Mouse (Mus musculus): ENCODE data around the gene Marcksl1.

The Marcksl1 gene

DNA sequence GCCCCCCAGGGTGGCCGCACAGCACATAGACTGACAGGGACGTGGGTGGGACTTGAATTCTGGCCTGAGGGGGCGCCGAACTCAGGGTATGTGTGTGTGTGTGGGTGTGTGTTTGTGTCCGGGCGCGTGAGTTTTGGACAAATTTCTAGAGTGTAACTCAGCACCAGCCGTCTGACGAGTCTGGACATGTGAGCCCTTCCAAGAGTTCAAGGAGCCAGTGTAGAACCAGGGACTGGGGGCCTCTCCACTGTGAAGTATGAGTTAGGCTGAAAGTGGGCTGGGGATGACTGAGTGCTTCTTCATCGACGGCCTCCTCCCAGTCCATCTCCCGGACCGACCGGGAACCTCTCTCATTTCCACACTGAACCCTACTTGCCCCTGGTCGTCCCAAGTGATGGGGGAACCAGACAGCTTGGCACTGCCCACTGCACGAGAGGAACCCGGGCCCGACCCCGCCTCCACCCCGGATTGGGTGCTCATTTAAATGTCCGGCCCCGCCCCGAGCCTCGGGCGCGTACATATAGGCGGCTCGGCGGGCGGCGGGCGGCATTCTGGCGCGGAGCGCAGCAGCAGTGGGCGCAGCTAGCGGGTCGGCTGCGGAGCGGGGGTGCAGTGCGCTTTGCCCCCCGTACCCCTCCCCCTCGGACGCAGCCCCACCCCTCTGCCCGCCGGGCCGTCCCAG, at the start of gene Marcksl1:
TSS of gene Marcksl1 (plus strand) at position 496 of the 682 bp plus-strand sequence.
- peak; percentile 78 for DNase-seq (ENCODE audit: low spot score)

DNA sequence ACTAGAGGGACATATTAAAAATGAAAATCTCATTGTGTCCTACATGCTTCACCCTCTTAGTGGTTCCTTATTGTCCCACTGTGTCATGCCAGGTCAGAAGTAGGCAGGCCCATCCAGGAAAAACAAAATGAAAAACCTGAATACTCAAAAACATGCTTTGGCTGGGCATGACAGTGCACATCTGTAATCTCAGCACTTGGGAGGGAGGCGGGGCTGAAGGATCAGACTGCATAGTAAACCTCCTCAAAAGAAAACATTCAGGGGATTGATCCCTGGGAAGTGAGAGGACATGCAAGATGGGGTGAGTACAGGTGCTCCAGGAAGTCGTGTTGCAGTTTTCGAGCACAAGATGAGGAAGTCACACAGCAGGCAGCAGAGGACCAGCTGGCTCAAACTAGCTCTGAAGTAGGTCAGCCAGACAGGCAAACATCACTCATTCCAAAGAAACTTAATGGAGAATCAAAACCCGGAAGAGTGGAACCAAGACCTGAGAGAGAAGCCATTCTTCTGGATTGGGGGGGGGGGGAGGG, 49.0 kb upstream of the Marcksl1 start:
- DNase-seq (ENCODE audit: low spot score) = no peak

DNA sequence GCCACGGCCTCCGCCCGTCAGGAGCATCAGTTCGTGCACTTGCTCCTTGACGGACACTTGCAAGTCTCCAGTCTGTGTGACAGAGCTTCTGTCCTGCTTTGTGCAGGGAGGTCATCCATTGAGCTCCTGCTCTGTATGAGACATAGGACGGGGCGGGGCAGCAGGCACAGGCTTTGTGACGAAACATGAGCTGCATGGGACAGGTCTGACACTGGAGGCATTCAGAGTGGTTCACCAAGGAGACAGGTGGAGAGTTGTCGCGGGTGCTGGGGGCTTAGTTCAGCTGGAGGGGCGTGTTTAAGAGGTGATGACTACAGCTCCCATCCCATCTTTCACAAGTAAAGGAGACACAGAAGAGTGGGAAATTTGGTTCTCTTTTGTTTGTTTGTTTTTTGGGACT, 37.3 kb upstream of the Marcksl1 start:
- no peak for DNase-seq (ENCODE audit: low spot score)

DNA sequence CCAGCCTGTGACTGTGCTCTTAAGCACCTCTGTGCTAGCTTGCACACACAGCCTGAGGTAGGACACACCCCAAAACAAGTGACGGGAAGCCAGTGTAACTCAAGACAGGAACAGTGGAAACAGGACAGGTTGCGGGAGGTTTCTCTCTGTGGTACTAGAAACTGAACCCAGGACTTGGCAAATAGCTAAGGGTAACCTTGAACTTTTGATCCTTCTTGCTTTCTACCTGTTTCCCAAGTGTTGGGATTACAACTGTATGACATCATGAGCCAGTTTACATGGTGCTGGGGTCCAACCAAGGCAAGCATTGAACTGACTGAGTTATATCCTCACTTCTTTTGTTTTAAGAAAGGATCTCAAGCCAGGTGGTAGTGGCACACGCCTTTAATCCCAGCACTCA, 33.5 kb upstream of the Marcksl1 start:
- DNase-seq (ENCODE audit: low spot score) = no peak

DNA sequence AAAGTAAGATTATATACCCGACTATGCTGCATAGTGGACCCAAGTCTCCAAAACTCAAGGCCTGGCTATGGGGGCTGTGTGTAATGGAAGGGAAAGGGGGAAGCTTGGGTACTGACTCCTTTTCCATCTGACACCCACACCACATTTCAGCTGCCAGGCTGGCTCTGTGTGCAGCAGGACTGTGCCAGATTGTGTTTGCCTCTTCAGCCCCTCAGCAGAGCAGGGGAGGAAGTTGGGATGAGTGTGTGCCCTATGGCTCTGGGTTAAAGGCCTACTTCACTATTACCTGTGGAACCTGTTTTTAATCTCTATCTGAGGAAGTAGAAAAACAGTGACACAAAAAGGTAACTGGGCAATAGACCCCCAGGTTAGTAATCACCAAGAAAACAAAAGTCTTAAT, 32.3 kb upstream of the Marcksl1 start:
- DNase-seq (ENCODE audit: low spot score) = no peak

DNA sequence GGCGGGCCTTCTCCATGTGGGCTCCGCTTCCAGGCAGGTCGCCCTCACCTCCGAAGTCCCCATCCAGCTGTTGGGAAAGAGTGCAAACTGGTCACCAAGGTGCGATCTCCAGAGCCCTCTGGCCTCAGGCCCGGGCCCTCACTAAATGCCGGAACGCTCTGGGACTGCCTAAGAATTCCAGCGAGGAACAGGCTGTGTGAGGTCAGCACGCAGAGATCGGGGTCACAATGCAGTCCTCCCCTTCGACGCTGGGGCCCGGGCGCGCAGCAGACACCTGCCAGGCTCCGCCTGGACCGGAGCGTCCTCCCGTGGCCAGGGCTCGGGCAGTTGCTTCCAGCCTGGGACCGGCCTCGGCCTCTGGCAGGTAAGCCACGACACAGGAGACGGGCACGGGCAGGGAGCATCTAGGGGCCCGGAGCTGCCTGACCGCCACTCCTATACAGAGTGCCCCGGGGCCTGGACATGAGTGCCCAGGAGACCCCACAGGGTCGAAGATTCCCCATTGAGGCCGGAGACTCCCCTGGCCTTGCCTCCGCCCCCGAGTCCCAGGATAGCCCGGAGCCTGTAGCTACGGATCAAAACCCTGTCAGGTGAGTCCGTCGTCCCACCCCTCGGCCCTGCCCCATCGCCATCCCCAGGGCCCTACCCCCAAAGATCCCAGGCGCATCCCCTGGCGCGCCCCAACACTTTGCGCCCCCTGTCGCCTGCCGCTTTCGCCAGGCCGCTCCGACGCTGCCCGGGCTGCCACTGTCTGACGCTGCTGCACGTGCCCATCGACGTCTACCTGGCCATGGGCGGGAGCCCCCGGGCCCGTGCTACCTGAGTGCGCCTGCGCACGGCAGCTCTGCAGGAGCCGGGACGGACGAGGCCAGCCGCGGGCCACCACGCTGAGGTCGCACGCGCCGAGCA, 22.2 kb upstream of the Marcksl1 start, which contains the start of the genes Tssk3 and Fam229a:
TSS of gene Tssk3 (minus strand) at position 51 of the 909 bp plus-strand sequence.
TSS of gene Fam229a (plus strand) at position 219 of the 909 bp plus-strand sequence.
- peak; percentile 37 for DNase-seq (ENCODE audit: low spot score)

DNA sequence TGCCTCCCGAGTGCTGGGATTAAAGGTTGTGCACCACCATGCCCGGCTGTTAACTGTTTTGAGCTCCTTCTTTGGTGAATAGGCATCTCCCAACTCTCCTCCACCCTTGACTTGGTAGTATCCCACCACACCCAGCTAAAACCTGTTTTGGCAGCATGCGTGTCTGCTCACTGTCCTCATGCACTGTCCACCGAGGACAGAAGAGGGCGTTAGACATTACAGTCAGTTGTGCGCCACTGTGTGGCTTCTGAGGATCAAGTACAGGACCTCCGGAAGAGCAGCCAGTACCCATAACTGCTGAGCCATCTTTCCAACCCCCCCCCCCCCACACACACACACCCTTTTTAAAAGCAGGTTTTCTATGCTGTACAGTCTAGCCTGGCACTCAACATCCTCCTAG, 18.7 kb upstream of the Marcksl1 start:
- no peak for DNase-seq (ENCODE audit: low spot score)

DNA sequence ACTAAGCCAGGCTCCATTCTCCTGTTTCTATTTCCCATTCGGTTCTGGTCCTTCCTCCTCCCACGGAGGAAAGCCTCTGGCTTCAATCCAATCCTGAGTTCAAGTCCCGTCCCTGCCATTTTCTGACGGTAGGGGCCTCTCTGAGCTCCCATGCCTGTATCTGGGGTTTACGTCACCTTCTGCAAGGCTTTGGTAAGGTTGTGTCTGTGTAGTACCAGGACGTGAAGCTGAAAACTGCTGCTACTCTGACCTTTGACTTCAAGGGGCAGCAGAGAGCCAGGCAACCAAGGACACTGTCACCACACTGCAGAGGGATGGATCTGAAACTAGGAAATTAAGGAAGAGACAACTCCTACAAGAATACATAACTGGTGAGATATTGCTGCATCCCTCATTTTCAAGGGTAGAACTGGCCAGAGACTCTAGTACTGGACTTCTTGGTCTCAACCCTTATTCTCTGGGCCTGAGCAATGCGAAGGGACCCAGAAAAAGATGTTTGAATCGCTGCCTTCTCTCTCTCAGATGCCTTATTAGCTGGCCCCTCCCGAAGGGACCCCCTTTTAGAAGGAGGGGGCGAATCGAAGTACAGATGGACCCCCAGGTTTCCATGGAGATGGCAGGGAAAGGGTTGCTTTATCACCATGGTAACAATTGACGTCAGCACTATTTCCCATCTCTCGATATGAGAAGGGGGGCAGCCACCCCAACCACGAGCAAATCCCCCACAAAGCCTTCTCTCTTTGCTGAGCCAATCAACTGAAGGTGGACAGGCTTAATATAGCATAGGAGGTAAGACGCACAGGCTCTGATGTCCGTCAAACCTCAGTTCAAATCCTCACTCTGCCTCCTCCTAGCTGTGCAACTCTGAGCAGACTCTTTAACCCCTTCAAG, 17.5 kb upstream of the Marcksl1 start:
- no peak for DNase-seq (ENCODE audit: low spot score)

DNA sequence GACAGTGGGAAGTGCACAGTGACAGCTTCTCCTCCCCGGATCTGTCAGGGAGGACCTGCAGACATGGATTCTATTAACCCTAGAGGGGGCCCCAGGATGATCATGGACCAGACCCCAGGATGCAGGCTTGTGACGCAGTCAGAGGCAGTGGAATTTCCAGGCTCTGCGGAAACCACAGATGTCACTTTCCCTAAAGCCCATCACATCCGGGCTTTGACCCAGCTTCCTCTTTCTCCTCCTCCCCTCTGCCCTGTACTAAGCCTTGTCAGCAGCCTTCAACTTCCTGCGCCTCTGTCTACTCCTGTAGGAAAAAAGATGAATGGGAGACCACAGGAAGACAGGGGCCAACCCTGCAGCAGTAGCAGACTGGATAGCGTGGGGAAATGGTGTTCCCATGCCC, 16.8 kb upstream of the Marcksl1 start:
- no peak for DNase-seq (ENCODE audit: low spot score)

DNA sequence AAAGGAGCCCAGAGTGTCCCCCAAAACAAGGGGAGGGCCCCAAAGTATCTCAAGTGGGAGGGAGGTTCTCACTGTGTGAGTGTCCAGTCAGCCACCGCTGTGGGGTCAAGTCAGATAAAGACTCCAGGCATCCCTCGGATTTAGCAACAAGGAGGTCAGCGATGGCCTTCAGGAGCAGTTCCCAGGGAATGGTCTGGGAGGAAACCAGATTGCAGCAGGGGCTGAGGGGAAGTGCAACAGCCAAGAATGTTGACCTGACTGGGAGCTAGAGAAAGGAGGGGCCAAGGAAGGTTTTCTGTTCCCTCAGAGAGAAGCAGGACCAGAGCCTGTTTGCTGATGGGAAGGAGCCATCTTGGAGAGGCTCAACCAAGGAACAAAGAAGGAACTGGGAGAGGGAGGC, 14.4 kb upstream of the Marcksl1 start:
- no peak for DNase-seq (ENCODE audit: low spot score)

DNA sequence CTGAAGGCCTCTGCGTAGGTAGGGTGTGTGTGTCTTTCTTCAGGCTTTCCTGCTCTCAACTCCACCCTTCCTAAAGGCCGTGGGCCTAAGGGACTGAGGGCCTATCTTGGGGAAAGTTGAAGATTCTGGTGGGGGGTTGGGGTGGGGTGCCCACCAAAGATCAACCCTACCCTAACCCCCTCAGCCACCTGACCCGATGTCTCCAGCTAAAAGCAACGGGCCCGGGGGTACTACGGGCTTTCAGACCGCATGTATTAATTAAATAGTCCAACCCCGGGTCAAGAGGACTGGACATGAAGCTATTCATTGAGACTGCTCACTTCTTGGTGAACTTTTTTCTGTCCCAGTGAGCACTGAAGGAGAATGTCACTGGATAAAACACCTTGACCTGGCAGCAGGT, 13.4 kb upstream of the Marcksl1 start:
- DNase-seq (ENCODE audit: low spot score) = no peak

DNA sequence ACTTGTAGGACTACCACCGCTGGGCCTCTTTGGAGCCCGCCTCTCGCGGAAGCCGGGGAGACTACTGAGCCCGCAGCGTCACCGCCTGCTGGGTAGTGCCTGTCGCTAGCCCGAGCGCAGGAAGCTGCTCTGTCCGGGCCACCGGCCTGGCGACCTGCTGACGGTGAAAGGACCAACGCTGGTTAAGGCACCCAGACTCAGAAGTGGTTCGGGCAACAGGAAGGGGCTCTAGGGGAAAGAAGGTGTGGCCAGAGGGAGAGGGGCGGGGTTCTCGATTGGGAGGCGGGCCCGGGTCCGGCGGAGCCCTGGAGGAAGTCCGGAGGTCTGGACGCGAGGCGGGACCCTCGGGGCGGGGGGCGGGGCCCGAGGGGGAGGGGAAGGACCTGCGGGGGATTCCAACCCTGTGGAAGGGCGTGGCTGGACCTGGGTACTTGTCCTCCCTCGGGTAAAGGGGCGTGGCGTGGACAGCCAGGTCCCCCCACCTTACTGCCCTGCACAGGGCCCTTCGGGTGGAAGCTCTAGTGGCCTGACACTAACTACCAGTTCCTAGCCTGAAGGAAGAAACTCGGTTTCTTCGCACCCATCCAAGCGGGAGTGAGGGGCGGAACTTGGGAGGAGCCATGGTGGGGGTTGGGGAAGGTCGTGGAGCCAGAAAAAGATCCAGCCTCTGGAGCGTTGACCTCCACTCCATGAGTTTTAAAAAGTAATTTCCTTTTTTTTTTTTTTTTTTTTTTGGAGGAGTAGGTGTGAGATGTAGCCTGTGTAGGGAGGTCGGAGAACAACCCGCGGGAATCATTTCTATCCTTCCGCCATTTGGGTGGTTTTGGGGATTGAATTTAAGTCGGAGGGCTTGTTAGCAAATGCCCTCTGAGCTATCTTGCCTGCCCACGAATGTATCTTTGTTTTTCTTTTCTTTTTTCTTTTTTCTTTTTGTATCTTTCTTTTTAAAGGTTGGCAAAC, 12.5 kb upstream of the Marcksl1 start:
- peak; percentile 59 for DNase-seq (ENCODE audit: low spot score)

DNA sequence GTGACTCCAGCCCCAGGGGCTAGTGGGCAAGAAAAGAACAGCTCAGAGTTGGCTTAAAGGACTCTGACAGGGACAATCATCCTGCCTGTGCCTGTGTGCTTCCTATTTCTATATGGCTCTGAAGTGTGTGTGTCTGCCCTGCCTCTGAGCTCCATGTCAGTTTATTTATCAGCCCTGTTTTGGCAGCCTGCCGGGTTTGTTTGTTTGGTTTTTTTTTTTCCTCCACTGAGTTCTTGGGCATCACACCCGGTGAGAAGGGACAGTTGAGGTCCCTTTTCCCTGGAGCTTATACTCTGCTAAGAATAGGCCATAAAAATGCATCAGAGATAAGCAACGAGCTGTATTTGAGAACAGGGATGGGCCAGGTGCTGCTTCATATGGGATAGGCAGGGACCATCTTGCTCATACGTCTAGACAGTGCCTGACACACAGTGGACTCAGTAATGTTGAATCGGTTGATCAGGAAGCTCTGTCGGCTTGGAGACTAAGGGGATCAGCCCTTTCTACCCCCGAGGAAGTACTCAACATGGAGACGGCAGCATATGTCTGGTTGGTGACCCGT, 11.0 kb upstream of the Marcksl1 start:
- no peak for DNase-seq (ENCODE audit: low spot score)

DNA sequence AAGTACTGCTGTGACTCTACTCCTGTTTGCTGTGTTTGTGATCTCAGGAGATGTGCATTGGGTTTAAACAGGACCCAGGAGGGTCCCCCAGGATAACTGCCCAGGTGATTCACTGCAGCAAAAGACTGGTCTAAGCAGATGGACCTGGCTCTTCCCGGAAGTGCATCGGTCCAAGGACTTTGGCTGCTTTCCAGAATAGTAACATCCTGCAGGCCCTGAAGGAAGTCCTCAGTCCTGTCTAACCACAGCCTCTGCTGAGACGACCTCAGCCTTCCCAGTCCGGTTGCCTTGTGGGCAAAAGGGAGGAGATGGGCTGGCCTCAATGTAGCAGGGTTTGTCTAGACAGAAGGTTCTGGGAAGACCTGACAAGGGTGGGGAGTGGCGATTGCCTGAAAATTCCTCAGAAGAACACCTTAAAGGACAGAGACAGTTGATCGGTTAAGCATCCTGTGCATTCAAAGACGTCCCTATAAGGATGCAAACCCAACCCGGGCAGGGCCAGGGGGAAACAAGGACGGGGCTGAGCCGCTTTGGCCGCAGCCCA, 10.4 kb upstream of the Marcksl1 start:
- DNase-seq (ENCODE audit: low spot score) = no peak

DNA sequence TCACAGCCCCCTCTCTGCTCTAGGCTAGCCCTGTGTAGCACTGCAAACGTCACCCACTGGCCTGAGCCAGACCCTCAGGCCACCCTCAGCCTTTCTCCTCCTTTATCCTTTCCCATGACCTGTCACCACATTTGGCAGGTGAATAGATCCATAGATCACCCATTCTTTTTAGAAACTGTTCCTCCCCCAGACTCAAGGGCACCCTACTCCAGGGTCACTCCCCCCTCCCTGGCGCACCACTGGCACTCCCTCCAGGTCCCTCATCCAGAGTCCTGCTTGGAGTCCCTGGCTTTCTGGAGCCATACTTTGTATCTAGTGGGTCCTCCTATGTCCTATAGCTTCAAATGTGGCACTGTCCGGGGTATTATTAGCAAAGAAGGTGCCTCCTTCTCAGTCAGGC, 7.9 kb upstream of the Marcksl1 start:
- DNase-seq (ENCODE audit: low spot score) = no peak

DNA sequence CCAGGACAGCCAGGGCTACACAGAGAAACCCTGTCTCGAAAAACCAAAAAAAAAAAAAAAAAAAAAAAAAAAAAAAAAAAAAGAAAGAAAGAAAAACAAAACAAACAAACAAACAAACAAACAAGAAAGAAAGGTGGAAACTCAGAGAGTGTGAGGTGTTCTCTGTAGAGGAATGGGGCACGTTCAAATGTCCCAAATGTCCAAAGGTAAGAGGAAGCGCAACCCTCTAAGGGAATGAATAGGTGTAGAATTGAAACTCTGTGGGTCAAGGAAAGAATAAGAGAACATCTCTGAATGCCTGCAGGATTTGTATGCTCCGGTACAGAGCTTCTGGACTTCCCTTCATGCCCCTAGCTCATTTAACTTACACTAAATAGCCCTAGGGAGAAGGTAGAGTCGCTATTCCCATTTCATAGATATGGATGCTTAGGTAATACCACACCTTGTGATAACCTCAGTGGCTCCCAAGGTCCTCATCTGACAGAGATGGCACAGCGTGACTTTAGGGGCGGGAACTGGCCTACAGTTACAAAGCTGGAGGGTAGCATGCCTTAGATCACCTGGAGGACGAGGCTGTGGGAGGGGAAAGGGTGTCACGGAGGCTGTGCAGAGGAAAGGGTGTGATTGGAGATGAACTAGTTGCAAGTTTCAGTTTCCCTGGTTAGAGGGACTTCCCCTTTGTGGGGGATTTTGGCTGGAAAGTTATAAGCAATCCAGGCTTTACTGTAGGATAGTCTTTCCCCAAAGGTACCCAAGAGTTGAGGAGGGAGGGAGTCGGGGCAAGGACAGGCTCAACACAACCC, 5.7 kb upstream of the Marcksl1 start:
- DNase-seq (ENCODE audit: low spot score) = no peak

DNA sequence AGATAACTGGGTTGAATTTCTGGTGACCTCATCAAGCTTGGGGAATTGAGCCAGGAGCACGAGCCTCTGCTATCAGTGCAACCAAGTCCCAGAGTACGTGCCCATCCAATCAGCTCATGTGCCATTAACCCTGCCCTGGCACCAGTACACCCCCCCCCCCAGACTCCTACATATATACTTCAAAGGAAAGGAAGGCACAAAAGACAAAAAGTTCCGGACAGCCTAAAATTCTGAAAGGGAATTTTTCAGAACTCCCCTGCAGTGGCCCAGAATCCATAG, 5.2 kb upstream of the Marcksl1 start:
- no peak for DNase-seq (ENCODE audit: low spot score)

DNA sequence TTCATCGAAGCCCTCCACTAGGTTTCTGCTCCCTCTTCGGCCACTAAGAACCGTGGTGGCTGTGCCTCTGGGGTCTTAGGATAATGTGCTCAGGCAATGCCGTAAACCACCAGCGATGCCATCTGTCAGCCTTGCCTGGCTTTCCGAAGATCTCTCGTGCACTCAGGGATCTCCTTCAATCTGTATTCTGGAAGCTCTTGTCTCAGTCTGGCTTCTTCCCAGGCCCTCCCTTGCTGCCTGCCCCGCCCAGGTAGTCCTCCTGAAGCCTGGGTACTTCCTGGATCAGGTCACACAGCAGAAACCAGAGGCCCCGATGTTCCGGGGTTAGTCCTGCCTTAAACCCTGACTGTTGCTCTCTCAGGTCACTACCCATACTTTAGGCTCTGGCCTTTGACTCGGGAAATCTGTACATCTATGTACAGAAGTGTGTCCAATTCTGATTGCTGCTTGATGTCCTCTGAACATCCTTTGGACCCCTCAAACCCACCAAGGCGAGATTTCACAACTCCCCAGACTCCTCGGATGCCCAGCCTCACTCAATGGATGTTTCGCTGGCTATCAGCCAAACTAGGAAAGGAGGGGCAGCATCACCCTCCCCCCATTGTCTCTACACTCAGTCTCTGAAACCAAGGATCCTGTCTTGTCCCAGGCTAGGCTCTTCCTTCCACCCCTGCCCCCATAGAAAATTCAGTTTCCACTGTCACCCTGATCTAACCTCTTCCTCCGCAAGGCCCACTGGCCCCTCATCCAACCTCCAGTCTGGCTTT, 4.4 kb upstream of the Marcksl1 start:
- no peak for DNase-seq (ENCODE audit: low spot score)

DNA sequence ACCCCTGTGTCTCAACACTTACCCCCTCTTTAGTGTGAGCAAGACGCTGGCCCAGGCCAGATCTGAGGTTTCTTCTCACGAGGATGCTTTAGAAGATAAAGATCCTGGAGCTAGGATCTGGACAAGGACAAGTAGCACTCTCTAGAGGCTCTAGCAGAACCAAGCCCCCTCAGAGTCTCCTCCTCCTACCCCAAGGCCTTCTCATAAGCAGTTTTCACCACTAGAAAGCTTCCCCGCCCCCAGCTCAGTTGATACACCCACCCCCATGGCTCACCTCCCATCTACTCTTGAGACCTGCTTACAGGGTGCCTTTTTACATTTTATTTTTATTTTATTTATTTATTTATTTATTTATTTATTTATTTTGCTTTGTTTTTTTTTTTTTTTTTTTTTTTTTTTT, 3.7 kb upstream of the Marcksl1 start:
- DNase-seq (ENCODE audit: low spot score) = no peak

Data from T-cell, adult 2 months (primary cell).